Comparison of ENCODE assay signal across 21 mouse cellular contexts in genomic region chr8:77045711-77046110, GRCm38 (mm10).
DNase-seq lines count a peak whose midpoint lies in the region; ATAC-seq and TF ChIP-seq lines count a peak whose summit lies in the region.
"Had no signal": no experiment of that assay in that cellular context is flagged by ENCODE, and none has a peak within 500 bp of the region (broad histone marks: within the 10 kb centered on the region; RNA-seq: fewer than 3 reads in every experiment).

No protein-coding gene starts in this region.

- no peak for ATAC-seq in liver, embryonic 12.5 days
- ATAC-seq: forebrain, embryonic 15.5 days; Patski had no signal

- DNase-seq in heart, adult 11 months = peak; percentile 42
- DNase-seq in heart, postnatal 36 days = no peak
- peak; percentile 51 for DNase-seq in liver, adult 2 months (ENCODE audit: extremely low read depth, low read depth, low spot score)
- DNase-seq in lung, adult 18-20 months = no peak
- DNase-seq: adrenal gland, postnatal 10 days; adrenal gland, postnatal 36 days; B cell, adult 2 months; cerebellum, adult 11 months; cerebellum, adult 8-10 months; gastrocnemius, postnatal 25 days; heart, postnatal 14 days had no signal

- no peak overlapping the region for H3K4me2 ChIP-seq in liver, embryonic 12.5 days
- H3K4me2 ChIP-seq: forebrain, embryonic 12.5 days; forebrain, embryonic 15.5 days; hindbrain, embryonic 12.5 days; hindbrain, embryonic 15.5 days had no signal

- H3K27ac ChIP-seq in liver, adult 2 months (replicated peaks; ENCODE audit: insufficient read depth, low read depth, low read length) = peak overlapping the region; percentile 60
- no peak overlapping the region for H3K27ac ChIP-seq in liver, embryonic 12.5 days
- H3K27ac ChIP-seq in small intestine, adult 2 months (ENCODE audit: insufficient read depth, low read depth, low read length) = peak overlapping the region; percentile 96
- H3K27ac ChIP-seq: forebrain, embryonic 12.5 days; forebrain, embryonic 15.5 days; heart, embryonic 13.5 days; hindbrain, embryonic 12.5 days; hindbrain, embryonic 15.5 days had no signal

- no peaks in the 10 kb centered on the region for H3K9me3 ChIP-seq in liver, embryonic 12.5 days (replicated peaks)
- H3K9me3 ChIP-seq: forebrain, embryonic 12.5 days; forebrain, embryonic 15.5 days; G1E; heart, embryonic 13.5 days; hindbrain, embryonic 12.5 days; hindbrain, embryonic 15.5 days had no signal

- H3K9ac ChIP-seq in liver, adult 2 months (ENCODE audit: low read depth, low read length) = no peak overlapping the region
- no peak overlapping the region for H3K9ac ChIP-seq in liver, embryonic 12.5 days
- H3K9ac ChIP-seq: forebrain, embryonic 12.5 days; forebrain, embryonic 15.5 days; heart, embryonic 13.5 days; hindbrain, embryonic 12.5 days; hindbrain, embryonic 15.5 days had no signal

- peaks cover 21% of the 10 kb centered on the region for H3K4me1 ChIP-seq in liver, adult 2 months (ENCODE audit: control insufficient read depth, insufficient read depth, low read length)
- H3K4me1 ChIP-seq in liver, embryonic 12.5 days = peaks cover 25% of the 10 kb centered on the region
- peaks cover 16% of the 10 kb centered on the region for H3K4me1 ChIP-seq in small intestine, adult 2 months (ENCODE audit: control insufficient read depth, insufficient read depth, insufficient read length, low read length)
- H3K4me1 ChIP-seq: forebrain, embryonic 12.5 days; forebrain, embryonic 15.5 days; hindbrain, embryonic 12.5 days; hindbrain, embryonic 15.5 days had no signal

- no peak overlapping the region for H3K4me3 ChIP-seq in liver, adult 2 months (ENCODE audit: insufficient read depth, low read depth, low read length)
- H3K4me3 ChIP-seq in liver, embryonic 12.5 days = no peak overlapping the region
- no peak overlapping the region for H3K4me3 ChIP-seq in small intestine, adult 2 months (ENCODE audit: low read depth, low read length)
- H3K4me3 ChIP-seq: forebrain, embryonic 12.5 days; forebrain, embryonic 15.5 days; heart, embryonic 13.5 days; hindbrain, embryonic 12.5 days; hindbrain, embryonic 15.5 days had no signal

- 53% methylated on average over 1 of the region's 1 CpGs for WGBS in liver, adult 2 months
- 72% methylated on average over 1 of the region's 1 CpGs for WGBS in liver, embryonic 12.5 days (ENCODE audit: insufficient replicate concordance)
- WGBS in small intestine, adult 2 months = 91% methylated on average over 1 of the region's 1 CpGs

- no peaks in the 10 kb centered on the region for H3K36me3 ChIP-seq in liver, adult 2 months (ENCODE audit: control insufficient read depth, insufficient read depth, low read length)
- no peaks in the 10 kb centered on the region for H3K36me3 ChIP-seq in liver, embryonic 12.5 days
- no peaks in the 10 kb centered on the region; the same call in 1 of the 2 replicates for H3K36me3 ChIP-seq in small intestine, adult 2 months (ENCODE audit: control insufficient read depth, insufficient read depth, low read length)
- H3K36me3 ChIP-seq: forebrain, embryonic 12.5 days; forebrain, embryonic 15.5 days; G1E; heart, embryonic 13.5 days; hindbrain, embryonic 12.5 days; hindbrain, embryonic 15.5 days had no signal

- intact Hi-C loops in heart, postnatal 36 days (cut with DNase I) = loop anchor here (5.0 kb wide), 2 partner anchors 77 to 143 kb away; no protein-coding TSS in a partner anchor

- TF ChIP-seq CTCF in liver, adult 2 months (IDR thresholded peaks at IDR 0.05; ENCODE audit: low read depth, low read length) = no peak
- no peak for TF ChIP-seq CTCF in small intestine, adult 2 months (IDR thresholded peaks at IDR 0.05; ENCODE audit: extremely low read depth, insufficient read length, insufficient replicate concordance, low read depth, low read length)

- H3K27me3 ChIP-seq in liver, adult 2 months (ENCODE audit: control insufficient read depth, insufficient read depth, low read length) = no peaks in the 10 kb centered on the region
- H3K27me3 ChIP-seq in liver, embryonic 12.5 days (replicated peaks) = no peaks in the 10 kb centered on the region
- H3K27me3 ChIP-seq in small intestine, adult 2 months (ENCODE audit: control insufficient read depth, insufficient read depth, low read length) = no peaks in the 10 kb centered on the region
- H3K27me3 ChIP-seq: CH12.LX; forebrain, embryonic 12.5 days; forebrain, embryonic 15.5 days; heart, embryonic 13.5 days; hindbrain, embryonic 12.5 days; hindbrain, embryonic 15.5 days; Patski had no signal

- H3K79me2 ChIP-seq in liver, adult 2 months (ENCODE audit: control insufficient read depth, insufficient read depth, low read length) = peaks cover 6% of the 10 kb centered on the region; the same call in 1 of the 2 replicates

- TF ChIP-seq POLR2A in liver, adult 2 months (IDR thresholded peaks at IDR 0.05; ENCODE audit: extremely low read depth, insufficient read depth, low read length) = no peak
- no peak for TF ChIP-seq POLR2A in small intestine, adult 2 months (IDR thresholded peaks at IDR 0.05; ENCODE audit: low read depth, low read length)

Comparison
In these comparisons a context has a peak if more than half of its experiments do, and no peak if none do; other contexts are left out.
1. DNase-seq: peak in heart, adult 11 months (single experiment) and liver, adult 2 months (single experiment); none in heart, postnatal 36 days (0 of 2) and lung, adult 18-20 months (0 of 2).